Mouse (Mus musculus): ENCODE results near the gene H2-Q7. TPM values are rescaled to one million over a fixed set of nuclear protein-coding genes. Genes with fewer than 3 reads are reported as not detected.
"Not testable (repeated sequence)": the region's sequence is repeated elsewhere in the genome, so short reads cannot be mapped to it uniquely, and the experiment has no call there.

H2-Q7 gene
- total RNA-seq, 2 experiments from 2014 or later, result 0.94 to 2.1 TPM

- DNase-seq; intact Hi-C loops (cut with DNase I): not testable (repeated sequence)
Measured at GRCm38 (mm10) chr17:35434836-35435235, 4.1 kb upstream of the H2-Q7 start.

GRCm38 (mm10) chr17:35435577-35435976 lies 3.4 kb upstream of the H2-Q7 start:
- intact Hi-C loops (cut with DNase I); DNase-seq: not testable (repeated sequence)

DNA sequence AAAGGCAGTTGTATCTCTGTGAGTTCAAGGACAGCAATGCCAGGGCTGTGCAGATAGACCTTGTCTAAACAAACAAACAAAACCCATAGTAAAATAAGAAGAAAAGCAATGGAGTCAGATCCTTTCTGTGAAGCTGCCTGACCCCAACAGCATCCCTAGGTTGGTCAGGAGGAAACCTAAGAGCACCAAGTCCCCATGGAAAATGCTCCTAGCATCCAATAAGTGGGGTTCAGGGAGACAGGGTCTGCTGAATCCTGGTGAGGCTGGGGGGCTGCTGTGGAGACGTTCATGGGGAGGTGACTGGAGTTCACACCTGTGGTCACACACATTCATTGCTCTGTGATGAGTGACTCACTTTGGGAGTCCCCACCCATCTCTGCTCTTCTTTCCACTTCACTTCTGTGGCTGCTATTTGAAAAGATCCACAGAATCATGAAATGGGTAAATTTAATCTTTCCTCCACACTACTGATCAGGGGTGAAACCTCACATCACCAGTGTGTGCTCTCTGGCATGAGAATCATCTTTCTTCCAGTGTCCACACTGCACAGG lies 1.5 kb upstream of the H2-Q7 start:
- DNase-seq; intact Hi-C loops (cut with DNase I): not testable (repeated sequence)

DNA sequence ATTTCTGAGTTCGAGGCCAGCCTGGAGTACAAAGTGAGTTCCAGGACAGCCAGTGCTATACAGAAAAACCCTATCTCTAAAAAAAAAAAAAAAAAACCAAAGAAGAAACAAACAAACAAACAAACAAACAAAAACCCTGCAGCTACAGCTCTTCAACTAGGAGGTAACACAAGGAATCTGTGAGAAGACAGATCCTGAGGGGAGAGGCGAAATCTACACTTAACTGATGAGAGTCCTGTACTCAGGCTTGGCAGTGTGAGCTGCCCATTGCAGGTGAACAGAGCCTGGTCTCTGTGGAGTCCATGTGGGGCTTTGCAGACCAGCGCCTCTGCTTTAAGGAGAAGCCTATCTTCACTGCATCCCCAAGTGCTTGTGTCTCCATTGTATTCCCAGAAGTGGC lies 560 bp upstream of the H2-Q7 start:
- intact Hi-C loops (cut with DNase I); DNase-seq: not testable (repeated sequence)

GRCm38 (mm10) chr17:35439295-35439747 lies 366 bp downstream of the H2-Q7 start:
- intact Hi-C loops (cut with DNase I), result not testable (repeated sequence)
- peak in 1 of 2 experiments; percentile 13 for DNase-seq

GRCm38 (mm10) chr17:35439925-35440645 lies 1.1 kb downstream of the H2-Q7 start:
- intact Hi-C loops (cut with DNase I); DNase-seq: not testable (repeated sequence)

- intact Hi-C loops (cut with DNase I); DNase-seq: not testable (repeated sequence)
Measured at GRCm38 (mm10) chr17:35442376-35442775, 3.4 kb downstream of the H2-Q7 start.

GRCm38 (mm10) chr17:35444510-35444909 lies 5.6 kb downstream of the H2-Q7 start:
- intact Hi-C loops (cut with DNase I); DNase-seq: not testable (repeated sequence)

- intact Hi-C loops (cut with DNase I); DNase-seq: not testable (repeated sequence)
Measured at GRCm38 (mm10) chr17:35458247-35458646, 19.3 kb downstream of the H2-Q7 start.

- DNase-seq; intact Hi-C loops (cut with DNase I): not testable (repeated sequence)
Measured at GRCm38 (mm10) chr17:35460513-35461341, 21.8 kb downstream of the H2-Q7 start.

- DNase-seq; intact Hi-C loops (cut with DNase I): not testable (repeated sequence)
Measured at GRCm38 (mm10) chr17:35465651-35466050, 26.7 kb downstream of the H2-Q7 start.

- DNase-seq; intact Hi-C loops (cut with DNase I): not testable (repeated sequence)
Measured at GRCm38 (mm10) chr17:35468936-35469335, 30.0 kb downstream of the H2-Q7 start.

GRCm38 (mm10) chr17:35469842-35470751 lies 31.1 kb downstream of the H2-Q7 start, which contains the start of gene H2-Q10:
Gene H2-Q10 (plus strand): TSS chr17:35470089.
- DNase-seq, result no peak
- intact Hi-C loops (cut with DNase I), result no loop called here

GRCm38 (mm10) chr17:35484066-35484465 lies 45.1 kb downstream of the H2-Q7 start:
- intact Hi-C loops (cut with DNase I), result loop anchor here (1.0 kb wide), 2 partner anchors 25 to 50 kb away; no protein-coding TSS in a partner anchor
- DNase-seq, result peak; percentile 49 to 71

GRCm38 (mm10) chr17:35485702-35486101 lies 46.7 kb downstream of the H2-Q7 start:
- intact Hi-C loops (cut with DNase I), result no loop called here
- no peak for DNase-seq

DNA sequence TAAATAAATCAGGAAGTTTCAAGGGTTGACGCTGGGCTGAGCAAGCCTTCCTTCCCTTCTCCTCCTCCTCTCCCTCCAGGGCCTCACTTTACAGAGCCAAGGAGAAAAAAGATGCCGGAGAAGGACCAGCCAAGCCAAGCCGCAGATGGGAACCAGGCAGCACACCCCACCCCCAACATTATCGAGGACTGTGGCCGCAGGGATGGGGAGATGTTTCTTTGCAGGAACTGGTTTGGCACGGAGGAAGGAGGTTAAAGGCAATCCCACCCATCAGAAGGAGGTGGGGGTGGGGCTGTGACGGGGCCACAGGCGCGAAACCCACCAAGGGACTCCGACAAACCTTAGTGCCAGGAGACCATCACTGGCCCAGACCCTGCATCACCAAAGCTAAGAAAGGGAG lies 47.8 kb downstream of the H2-Q7 start:
- no peak for DNase-seq
- intact Hi-C loops (cut with DNase I), result no loop called here

GRCm38 (mm10) chr17:35488041-35488440 lies 49.1 kb downstream of the H2-Q7 start:
- no peak for DNase-seq
- intact Hi-C loops (cut with DNase I), result no loop called here

- DNase-seq, result no peak
- intact Hi-C loops (cut with DNase I), result no loop called here
Measured at GRCm38 (mm10) chr17:35490320-35490719, 51.4 kb downstream of the H2-Q7 start.
